Comparison of ENCODE assay signal across 10 mouse cellular contexts in the genomic region with DNA sequence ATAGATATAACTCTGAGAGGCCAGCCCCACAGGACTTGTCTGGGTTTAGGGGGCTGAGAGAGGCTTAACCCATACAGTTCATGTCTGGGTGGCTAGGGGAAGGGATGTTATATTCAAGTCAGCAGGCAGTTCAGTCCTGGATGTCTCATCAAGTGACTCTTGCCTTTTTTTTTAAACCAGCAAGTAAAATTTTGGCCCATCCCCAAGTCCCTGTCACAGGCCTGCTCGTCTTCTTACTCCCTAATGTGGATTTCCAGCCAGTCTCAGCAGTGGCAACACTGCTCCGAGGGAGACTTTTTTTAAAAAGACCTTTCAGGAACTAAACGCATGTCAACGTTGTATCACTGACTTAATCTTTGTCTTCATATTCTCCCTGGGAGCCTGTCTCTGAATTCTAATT. TPM values are rescaled to one million over a fixed set of nuclear protein-coding genes. Genes with fewer than 3 reads are reported as not detected.
DNase-seq lines count a peak whose midpoint lies in the region; ATAC-seq and TF ChIP-seq lines count a peak whose summit lies in the region.
"Had no signal": no experiment of that assay in that cellular context is flagged by ENCODE, and none has a peak within 500 bp of the region (broad histone marks: within the 10 kb centered on the region; RNA-seq: fewer than 3 reads in every experiment).

No protein-coding gene starts in this region.

- H3K4me3 ChIP-seq in gastrocnemius, adult 2 months = no peak overlapping the region; the same call in 1 of the 2 replicates
- peak overlapping the region; percentile 2; the same call in 1 of the 2 replicates for H3K4me3 ChIP-seq in layer of hippocampus, adult 2 months
- H3K4me3 ChIP-seq in forebrain, embryonic 16.5 days (replicated peaks; ENCODE audit: low read length) = peak overlapping the region; percentile 91
- peak overlapping the region; percentile 94; the same call in 1 of the 2 replicates for H3K4me3 ChIP-seq in midbrain, postnatal 0 days (ENCODE audit: low read depth, low read length)
- H3K4me3 ChIP-seq: lung, embryonic 15.5 days had no signal

- H3K36me3 ChIP-seq in forebrain, embryonic 16.5 days (ENCODE audit: control insufficient read depth, insufficient read depth) = no peaks in the 10 kb centered on the region
- no peaks in the 10 kb centered on the region for H3K36me3 ChIP-seq in midbrain, postnatal 0 days (ENCODE audit: insufficient read depth, low read length)
- H3K36me3 ChIP-seq: lung, embryonic 15.5 days had no signal

- WGBS in forebrain, embryonic 16.5 days = 8% methylated on average over 4 of the region's 4 CpGs
- WGBS in midbrain, postnatal 0 days = 18% methylated on average over 4 of the region's 4 CpGs

- H3K27ac ChIP-seq in gastrocnemius, adult 2 months = peak overlapping the region; percentile 97; the same call in 1 of the 2 replicates
- H3K27ac ChIP-seq in layer of hippocampus, adult 2 months = peak overlapping the region; percentile 32; the same call in 1 of the 2 replicates
- peak overlapping the region; percentile 55 for H3K27ac ChIP-seq in forebrain, embryonic 16.5 days (ENCODE audit: low read length)
- H3K27ac ChIP-seq in midbrain, postnatal 0 days (ENCODE audit: low read depth, low read length) = no peak overlapping the region
- H3K27ac ChIP-seq: lung, embryonic 15.5 days had no signal

- intact Hi-C loops in gastrocnemius, adult 2 months (cut with DNase I) = no loop called here

- no peaks in the 10 kb centered on the region for H3K27me3 ChIP-seq in forebrain, embryonic 16.5 days (replicated peaks; ENCODE audit: control insufficient read depth, insufficient read depth, low read length)
- H3K27me3 ChIP-seq in midbrain, postnatal 0 days (ENCODE audit: insufficient read depth, low read length) = no peaks in the 10 kb centered on the region
- H3K27me3 ChIP-seq: lung, embryonic 15.5 days had no signal

- H3K9me3 ChIP-seq in forebrain, embryonic 16.5 days (ENCODE audit: control insufficient read depth, low read length) = no peaks in the 10 kb centered on the region
- H3K9me3 ChIP-seq in midbrain, postnatal 0 days (ENCODE audit: low read length) = no peaks in the 10 kb centered on the region
- H3K9me3 ChIP-seq: lung, embryonic 15.5 days had no signal

- peaks cover 66% of the 10 kb centered on the region for H3K4me1 ChIP-seq in forebrain, embryonic 16.5 days (replicated peaks; ENCODE audit: control insufficient read depth, insufficient read depth, low read length)
- peaks cover 17% of the 10 kb centered on the region for H3K4me1 ChIP-seq in midbrain, postnatal 0 days (ENCODE audit: insufficient read depth, low read length)

- TF ChIP-seq CTCF in gastrocnemius, adult 2 months (IDR thresholded peaks at IDR 0.05) = no peak
- TF ChIP-seq CTCF in layer of hippocampus, adult 2 months (conservative IDR thresholded peaks at IDR 0.05) = no peak
- TF ChIP-seq CTCF in midbrain, postnatal 0 days (IDR thresholded peaks at IDR 0.05) = no peak

- no peak for DNase-seq in gastrocnemius, adult 2 months
- no peak for DNase-seq in gastrocnemius, postnatal 4 days (ENCODE audit: low spot score in 2 of 2)
- DNase-seq in layer of hippocampus, adult 2 months (ENCODE audit: low spot score in 2 of 2) = no peak
- no peak for DNase-seq in layer of hippocampus, postnatal 10 days (ENCODE audit: low spot score in 2 of 2)
- DNase-seq in midbrain, postnatal 0 days (ENCODE audit: low spot score) = peak; percentile 57
- DNase-seq in embryo, embryonic 11 days = no peak
- no peak for DNase-seq in frontal cortex, postnatal 14 days (ENCODE audit: low spot score in 2 of 2)
- DNase-seq: layer of hippocampus, postnatal 36 days had no signal

- peak overlapping the region; percentile 99 for H3K9ac ChIP-seq in forebrain, embryonic 16.5 days (replicated peaks; ENCODE audit: low read depth, low read length)
- H3K9ac ChIP-seq in midbrain, postnatal 0 days (replicated peaks; ENCODE audit: low read length, poor library complexity, severe bottlenecking) = no peak overlapping the region
- H3K9ac ChIP-seq: lung, embryonic 15.5 days had no signal

- H3K4me2 ChIP-seq in forebrain, embryonic 16.5 days (ENCODE audit: low read length) = peak overlapping the region; percentile 81
- H3K4me2 ChIP-seq in midbrain, postnatal 0 days (ENCODE audit: low read depth, low read length, poor library complexity, severe bottlenecking) = peak overlapping the region; percentile 88
- H3K4me2 ChIP-seq: lung, embryonic 15.5 days had no signal

- no peak for ATAC-seq in forebrain, embryonic 16.5 days
- no peak for ATAC-seq in midbrain, postnatal 0 days (ENCODE audit: low FRiP score)

RNA-seq across cellular contexts. Expression of a gene that starts 7.0 kb away (rescaled TPM):
- total RNA-seq in gastrocnemius, adult 2 months (2021) = 10 to 100 TPM in 1 of 2 experiments, 1 to 10 TPM in 1; 6.6 to 13.2 TPM
- total RNA-seq in gastrocnemius, postnatal 4 days (2021) = 10 to 100 TPM; 27.2 to 31.9 TPM
- 10 to 100 TPM; 68.1 to 73.2 TPM for total RNA-seq in layer of hippocampus, adult 2 months (2021)
- 10 to 100 TPM; 92.8 to 94.8 TPM for total RNA-seq in layer of hippocampus, postnatal 10 days (2021)
- 76.0 and 80.3 TPM in 2 replicates for polyA plus RNA-seq in forebrain, embryonic 16.5 days (2015; fragmentation: Nextera tagmentation; extraction: Ambion mirVana)
- 43.6 and 44.3 TPM in 2 replicates for total RNA-seq in midbrain, postnatal 0 days (2014; rRNA removed)
- polyA plus RNA-seq in midbrain, postnatal 0 days (2015; fragmentation: Nextera tagmentation; extraction: Ambion mirVana) = 8.3 and 9.9 TPM in 2 replicates
